Mouse (Mus musculus) lung, adult 2 months (tissue): ENCODE data around the gene Gm10750. TPM values are rescaled to one million over a fixed set of nuclear protein-coding genes. Genes with fewer than 3 reads are reported as not detected.
"Not testable (repeated sequence)": the region's sequence is repeated elsewhere in the genome, so short reads cannot be mapped to it uniquely, and the experiment has no call there.

ENCODE experiments used
- DNase-seq: peaks from one replicate; pipeline ENCODE4 v3.0.0; 2022
- H3K4me1 ChIP-seq: fragments of 200-500 bp; 2 replicates; pipeline ENCODE4 v1.6.1; 2011; ENCODE audit warnings: low read length; ENCODE audit not compliant: control insufficient read depth, insufficient read depth
- H3K4me3 ChIP-seq: fragments of 200-500 bp; replicated peaks from 2 replicates; pipeline ENCODE3; 2011; ENCODE audit warnings: low read depth, mild to moderate bottlenecking, control low read depth, low read length; ENCODE audit errors: extremely low read depth
- CTCF ChIP-seq: fragments of 200-500 bp; IDR thresholded peaks from 2 replicates; pipeline ENCODE4 v1.5.1; 2011; ENCODE audit warnings: mild to moderate bottlenecking, low read length, control low read depth; ENCODE audit not compliant: insufficient read depth
- POLR2A ChIP-seq: fragments of 200-500 bp; IDR thresholded peaks from 2 replicates; pipeline ENCODE4 v1.6.1; 2011; ENCODE audit warnings: low read depth, mild to moderate bottlenecking, control low read depth, low read length, borderline replicate concordance; ENCODE audit errors: extremely low read depth
- WGBS: fragments of 180-500 bp; shearing (Covaris S2); methylation state at CpG from one replicate; pipeline ENCODE4 v1.1.7; 2018; 5-methylcytosine and 5-hydroxymethylcytosine counted together
- polyA plus RNA-seq: library from polyadenylated mRNA; depleted of rRNA; stranded (reverse); fragments of >200 nt; gene quantifications from 2 replicates; pipeline ENCODE4 v1.2.3, GENCODE M21; 2012; rRNA removed

The Gm10750 gene
- not detected in 2 replicates for polyA plus RNA-seq

DNA sequence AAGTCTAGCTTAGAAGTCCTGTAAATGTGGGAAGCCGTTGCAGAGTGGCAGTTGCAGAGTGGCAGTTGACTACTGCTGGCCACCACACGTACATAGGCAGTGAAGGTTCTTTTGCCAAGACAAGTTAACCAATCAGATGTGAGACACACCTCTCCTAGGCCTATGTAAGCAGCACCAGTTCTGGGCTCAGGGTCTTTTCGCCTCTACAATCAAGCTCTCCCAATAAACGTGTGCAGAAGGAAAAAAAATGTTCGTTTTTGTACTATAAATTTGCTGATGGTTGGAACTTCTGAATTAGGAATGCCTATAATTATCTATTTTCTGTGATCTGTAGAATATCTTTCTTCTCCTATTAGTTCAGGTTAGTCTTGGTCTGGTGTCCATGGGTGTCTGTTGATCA, at the start of gene Gm10750:
Gm10750 (minus strand) TSS at position 101 of the 400 bp plus-strand sequence.
- H3K4me1 ChIP-seq, H3K4me3 ChIP-seq, DNase-seq: not testable (repeated sequence)
- 62% methylated on average over 5 of the region's 5 CpGs for WGBS

DNA sequence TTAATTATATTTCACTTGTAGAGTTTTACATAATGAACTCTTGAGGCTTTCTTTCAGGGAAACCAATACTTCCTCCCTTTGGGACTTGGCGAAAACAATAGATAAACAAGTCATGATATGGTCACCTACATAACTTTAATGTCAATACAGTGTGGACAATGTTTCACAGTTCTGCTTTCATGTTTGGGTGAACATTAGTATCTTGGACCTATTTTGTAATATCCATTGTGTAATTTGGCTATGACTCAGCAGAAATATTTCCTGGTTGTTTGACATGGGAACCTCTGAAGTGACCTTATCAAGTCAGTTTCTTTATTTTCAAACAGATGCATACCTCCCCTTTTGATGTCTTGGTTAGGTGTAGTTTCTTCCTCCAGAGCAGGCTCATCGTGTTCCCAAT, 12.2 kb downstream of the Gm10750 start:
- 57% methylated on average over 2 of the region's 2 CpGs for WGBS
- no peaks in the 10 kb centered on the region for H3K4me1 ChIP-seq
- no peak for TF ChIP-seq CTCF
- H3K4me3 ChIP-seq = no peak overlapping the region
- DNase-seq = no peak

GRCm38 (mm10) chr2:149003151-149003550, 13.9 kb downstream of the Gm10750 start, which contains the start of gene Gm1330:
Gm1330 (minus strand) TSS chr2:149003251.
- no peak for DNase-seq
- no peaks in the 10 kb centered on the region for H3K4me1 ChIP-seq
- H3K4me3 ChIP-seq = no peak within 1 kb of the TSS
- TF ChIP-seq CTCF = no peak
- TF ChIP-seq POLR2A = no peak

DNA sequence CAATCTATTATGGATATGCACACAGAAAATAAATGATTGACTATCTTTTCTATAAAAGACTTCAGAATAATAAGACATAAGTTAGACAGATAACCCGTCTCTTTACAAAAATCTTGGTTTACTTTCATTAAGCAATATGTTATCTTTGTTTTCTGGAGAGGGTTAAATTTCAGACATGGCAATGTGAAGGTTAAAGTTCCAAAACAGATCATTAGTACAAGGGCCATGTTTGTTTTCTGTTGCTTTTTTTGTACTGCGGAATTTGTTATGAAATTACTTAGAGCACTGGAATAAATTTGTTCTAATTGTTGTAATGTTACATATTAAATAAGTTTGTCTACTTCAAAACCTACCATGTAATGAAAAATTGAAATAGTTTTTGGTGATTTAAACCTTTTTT, 21.9 kb downstream of the Gm10750 start:
- DNase-seq = no peak
- Histone ChIP-seq H3K4me3 (no peak overlapping the region), H3K4me1 (no peaks in the 10 kb centered on the region)
- TF ChIP-seq CTCF (no peak), POLR2A (no peak)
- 83% methylated on average over 2 of the region's 2 CpGs for WGBS

Other genes starting within 250 kb of the Gm10750 start
- gene Cst11, start 245.7 kb downstream of the Gm10750 start, polyA plus RNA-seq = not detected in 2 replicates
- not detected in 2 replicates for gene 8030411F24Rik, start 235.2 kb downstream of the Gm10750 start, polyA plus RNA-seq
- not detected in 2 replicates for gene Cst12, start 227.9 kb downstream of the Gm10750 start, polyA plus RNA-seq
- 3.3 and 4.6 TPM in 2 replicates for gene Cst8, start 218.5 kb downstream of the Gm10750 start, polyA plus RNA-seq
- gene Cst13, start 197.2 kb downstream of the Gm10750 start, polyA plus RNA-seq = not detected in 2 replicates
- gene Cst9, start 182.1 kb downstream of the Gm10750 start, polyA plus RNA-seq = 0.20 TPM in 1 of 2 replicates, not detected in the other
- gene 9230104L09Rik, start 152.2 kb downstream of the Gm10750 start, polyA plus RNA-seq = 12.7 and 19.1 TPM in 2 replicates
- 1,892 and 2,105 TPM in 2 replicates for gene Cst3, start 141.5 kb downstream of the Gm10750 start, polyA plus RNA-seq
- not detected in 2 replicates for gene Gm1330, start 14.0 kb downstream of the Gm10750 start, polyA plus RNA-seq